Mouse (Mus musculus): ENCODE results near the gene Ttll2.
"Not testable (repeated sequence)": the region's sequence is repeated elsewhere in the genome, so short reads cannot be mapped to it uniquely, and the experiment has no call there.

GRCm38 (mm10) chr17:7395671-7396070 lies 43.2 kb upstream of the Ttll2 start:
- TF ChIP-seq POLR2A (IDR thresholded peaks at IDR 0.05; ENCODE audit: control insufficient read depth in 1 of 2, insufficient read depth in 1 of 2, low read depth in 1 of 2, low read length in 2 of 2, poor library complexity in 1 of 2); ZKSCAN1 (IDR thresholded peaks at IDR 0.05; ENCODE audit: low read depth, low read length); HCFC1 (IDR thresholded peaks at IDR 0.05; ENCODE audit: low read depth, low read length); CTCF (IDR thresholded peaks at IDR 0.05 in 2 of 3, conservative IDR thresholded peaks at IDR 0.05 in 1 of 3; ENCODE audit: control insufficient read depth in 1 of 3, insufficient read depth in 1 of 3, low read depth in 2 of 3, low read length in 3 of 3, poor library complexity in 1 of 3, severe bottlenecking in 1 of 3); UBTF (IDR thresholded peaks at IDR 0.05; ENCODE audit: borderline replicate concordance, insufficient read depth, low read depth, low read length); ZC3H11A (IDR thresholded peaks at IDR 0.05; ENCODE audit: low read depth, low read length); USF1 (IDR thresholded peaks at IDR 0.05; ENCODE audit: low read depth, low read length); NRF1 (IDR thresholded peaks at IDR 0.05; ENCODE audit: insufficient read depth, low read depth, low read length, poor library complexity, severe bottlenecking); CHD1 (IDR thresholded peaks at IDR 0.05; ENCODE audit: low read depth, low read length); CHD2 (IDR thresholded peaks at IDR 0.05; ENCODE audit: low read length); MYC (IDR thresholded peaks at IDR 0.05; ENCODE audit: low read depth, low read length); TAL1 (IDR thresholded peaks at IDR 0.05; ENCODE audit: low read length); POLR2AphosphoS5 (IDR thresholded peaks at IDR 0.05; ENCODE audit: borderline replicate concordance, low read depth, low read length): not testable (repeated sequence)
